Mouse (Mus musculus) lung, adult 2 months (tissue): ENCODE data around the gene Elob.

Source experiments
- CTCF ChIP-seq: fragments of 200-500 bp; IDR thresholded peaks from 2 replicates; pipeline ENCODE4 v1.5.1; 2011; ENCODE audit warnings: mild to moderate bottlenecking, low read length, control low read depth; ENCODE audit not compliant: insufficient read depth
- POLR2A ChIP-seq: fragments of 200-500 bp; IDR thresholded peaks from 2 replicates; pipeline ENCODE4 v1.6.1; 2011; ENCODE audit warnings: low read depth, mild to moderate bottlenecking, control low read depth, low read length, borderline replicate concordance; ENCODE audit errors: extremely low read depth

- TF ChIP-seq CTCF (no peak), POLR2A (no peak)
Observed at GRCm38 (mm10) chr17:23791079-23791357, 37.9 kb downstream of the Elob start.
